Mouse (Mus musculus): ENCODE results near the gene Slain2.
"Not testable (repeated sequence)": the region's sequence is repeated elsewhere in the genome, so short reads cannot be mapped to it uniquely, and the experiment has no call there.

The Slain2 gene

GRCm38 (mm10) chr5:73011806-73012205 is 97.7 kb downstream of the Slain2 start:
- DNase-seq (ENCODE audit: inconsistent ontology term): not testable (repeated sequence)

GRCm38 (mm10) chr5:73012884-73013610 is 98.9 kb downstream of the Slain2 start:
- DNase-seq (ENCODE audit: inconsistent ontology term): not testable (repeated sequence)

- peak; percentile 5 for DNase-seq (ENCODE audit: inconsistent ontology term)
Observed at GRCm38 (mm10) chr5:73013611-73014287, 99.6 kb downstream of the Slain2 start.

GRCm38 (mm10) chr5:73014745-73015144 is 100.6 kb downstream of the Slain2 start:
- DNase-seq (ENCODE audit: inconsistent ontology term): no peak

GRCm38 (mm10) chr5:73023801-73024200 is 109.7 kb downstream of the Slain2 start:
- DNase-seq (ENCODE audit: inconsistent ontology term): no peak
